Mouse (Mus musculus): ENCODE measurements around the gene Pex10. TPM values are rescaled to one million over a fixed set of nuclear protein-coding genes. Genes with fewer than 3 reads are reported as not detected.

Gene Pex10
- polyA plus RNA-seq, 1 experiment, result 0.97 TPM

- peaks cover 11% of the 10 kb centered on the region for H3K9me3 ChIP-seq (ENCODE audit: control insufficient read depth, low read length)
- no peaks in the 10 kb centered on the region for H3K36me3 ChIP-seq (ENCODE audit: control insufficient read depth)
- H3K4me3 ChIP-seq (replicated peaks), result no peak overlapping the region
- peaks cover 3% of the 10 kb centered on the region; the same call in 1 of the 2 replicates for H3K27me3 ChIP-seq (ENCODE audit: control insufficient read depth)
- no peak for TF ChIP-seq GATA1 (IDR thresholded peaks at IDR 0.05; ENCODE audit: low read length)
- no peak for TF ChIP-seq TAL1 (IDR thresholded peaks at IDR 0.05; ENCODE audit: low read length)
- no peaks in the 10 kb centered on the region for H3K4me1 ChIP-seq (ENCODE audit: control insufficient read depth)
These were observed 42.4 kb upstream of the Pex10 start for GRCm38 (mm10) chr4:155024170-155025010.

- H3K4me1 ChIP-seq (ENCODE audit: control insufficient read depth), result no peaks in the 10 kb centered on the region
- TF ChIP-seq TAL1 (IDR thresholded peaks at IDR 0.05; ENCODE audit: low read length) (no peak), GATA1 (IDR thresholded peaks at IDR 0.05; ENCODE audit: low read length) (no peak)
- H3K9me3 ChIP-seq (ENCODE audit: control insufficient read depth, low read length), result no peaks in the 10 kb centered on the region; the same call in 1 of the 2 replicates
- H3K36me3 ChIP-seq (ENCODE audit: control insufficient read depth), result no peaks in the 10 kb centered on the region
- H3K4me3 ChIP-seq (replicated peaks), result no peak overlapping the region
- H3K27me3 ChIP-seq (ENCODE audit: control insufficient read depth), result peaks cover 20% of the 10 kb centered on the region
These were observed 33.7 kb upstream of the Pex10 start for GRCm38 (mm10) chr4:155033115-155033514.

- no peak for TF ChIP-seq GATA1 (IDR thresholded peaks at IDR 0.05; ENCODE audit: low read length)
- no peak for TF ChIP-seq TAL1 (IDR thresholded peaks at IDR 0.05; ENCODE audit: low read length)
These were observed 32.6 kb upstream of the Pex10 start for GRCm38 (mm10) chr4:155034202-155034601.

GRCm38 (mm10) chr4:155034787-155035186 lies 32.0 kb upstream of the Pex10 start:
- no peak overlapping the region for H3K4me3 ChIP-seq (replicated peaks)
- no peaks in the 10 kb centered on the region for H3K9me3 ChIP-seq (ENCODE audit: control insufficient read depth, low read length)
- peaks cover 21% of the 10 kb centered on the region for H3K27me3 ChIP-seq (ENCODE audit: control insufficient read depth)
- TF ChIP-seq TAL1 (IDR thresholded peaks at IDR 0.05; ENCODE audit: low read length) (no peak), GATA1 (IDR thresholded peaks at IDR 0.05; ENCODE audit: low read length) (no peak)
- H3K36me3 ChIP-seq (ENCODE audit: control insufficient read depth), result no peaks in the 10 kb centered on the region
- H3K4me1 ChIP-seq (ENCODE audit: control insufficient read depth), result no peaks in the 10 kb centered on the region

More at GRCm38 (mm10) chr4:155034202-155034601, 32.6 kb upstream of the Pex10 start:
- no peaks in the 10 kb centered on the region for H3K4me1 ChIP-seq (ENCODE audit: control insufficient read depth)
- H3K9me3 ChIP-seq (ENCODE audit: control insufficient read depth, low read length), result no peaks in the 10 kb centered on the region
- no peak overlapping the region for H3K4me3 ChIP-seq (replicated peaks)
- peaks cover 20% of the 10 kb centered on the region for H3K27me3 ChIP-seq (ENCODE audit: control insufficient read depth)
- H3K36me3 ChIP-seq (ENCODE audit: control insufficient read depth), result no peaks in the 10 kb centered on the region

- H3K36me3 ChIP-seq (ENCODE audit: control insufficient read depth), result no peaks in the 10 kb centered on the region
- no peaks in the 10 kb centered on the region for H3K9me3 ChIP-seq (ENCODE audit: control insufficient read depth, low read length)
- no peak for TF ChIP-seq GATA1 (IDR thresholded peaks at IDR 0.05; ENCODE audit: low read length)
- no peak for TF ChIP-seq TAL1 (IDR thresholded peaks at IDR 0.05; ENCODE audit: low read length)
- H3K27me3 ChIP-seq (ENCODE audit: control insufficient read depth), result peaks cover 43% of the 10 kb centered on the region
- H3K4me3 ChIP-seq (replicated peaks), result no peak overlapping the region
- H3K4me1 ChIP-seq (ENCODE audit: control insufficient read depth), result no peaks in the 10 kb centered on the region
These were observed 26.6 kb upstream of the Pex10 start for GRCm38 (mm10) chr4:155040197-155040596.

GRCm38 (mm10) chr4:155040696-155041095 lies 26.1 kb upstream of the Pex10 start:
- Histone ChIP-seq H3K27me3 (ENCODE audit: control insufficient read depth) (peaks cover 43% of the 10 kb centered on the region), H3K36me3 (ENCODE audit: control insufficient read depth) (no peaks in the 10 kb centered on the region), H3K4me3 (replicated peaks) (no peak overlapping the region), H3K4me1 (ENCODE audit: control insufficient read depth) (no peaks in the 10 kb centered on the region), H3K9me3 (ENCODE audit: control insufficient read depth, low read length) (no peaks in the 10 kb centered on the region)
- no peak for TF ChIP-seq TAL1 (IDR thresholded peaks at IDR 0.05; ENCODE audit: low read length)
- no peak for TF ChIP-seq GATA1 (IDR thresholded peaks at IDR 0.05; ENCODE audit: low read length)

- TF ChIP-seq GATA1 (IDR thresholded peaks at IDR 0.05; ENCODE audit: low read length) (no peak), TAL1 (IDR thresholded peaks at IDR 0.05; ENCODE audit: low read length) (no peak)
- Histone ChIP-seq H3K9me3 (ENCODE audit: control insufficient read depth, low read length) (no peaks in the 10 kb centered on the region), H3K36me3 (ENCODE audit: control insufficient read depth) (no peaks in the 10 kb centered on the region), H3K4me3 (replicated peaks) (no peak overlapping the region), H3K4me1 (ENCODE audit: control insufficient read depth) (no peaks in the 10 kb centered on the region), H3K27me3 (ENCODE audit: control insufficient read depth) (peaks cover 43% of the 10 kb centered on the region)
These were observed 24.1 kb upstream of the Pex10 start for GRCm38 (mm10) chr4:155042606-155043288.

- H3K4me1 ChIP-seq (ENCODE audit: control insufficient read depth), result no peaks in the 10 kb centered on the region
- no peaks in the 10 kb centered on the region for H3K36me3 ChIP-seq (ENCODE audit: control insufficient read depth)
- TF ChIP-seq TAL1 (IDR thresholded peaks at IDR 0.05; ENCODE audit: low read length), result no peak
- no peak for TF ChIP-seq GATA1 (IDR thresholded peaks at IDR 0.05; ENCODE audit: low read length)
- no peaks in the 10 kb centered on the region for H3K9me3 ChIP-seq (ENCODE audit: control insufficient read depth, low read length)
- H3K4me3 ChIP-seq (replicated peaks), result no peak overlapping the region
- peaks cover 43% of the 10 kb centered on the region for H3K27me3 ChIP-seq (ENCODE audit: control insufficient read depth)
These were observed 23.6 kb upstream of the Pex10 start for GRCm38 (mm10) chr4:155043289-155043625.

GRCm38 (mm10) chr4:155046636-155047035 lies 20.2 kb upstream of the Pex10 start:
- Histone ChIP-seq H3K36me3 (ENCODE audit: control insufficient read depth) (no peaks in the 10 kb centered on the region), H3K9me3 (ENCODE audit: control insufficient read depth, low read length) (no peaks in the 10 kb centered on the region), H3K27me3 (ENCODE audit: control insufficient read depth) (peaks cover 32% of the 10 kb centered on the region), H3K4me3 (replicated peaks) (no peak overlapping the region), H3K4me1 (ENCODE audit: control insufficient read depth) (no peaks in the 10 kb centered on the region)
- TF ChIP-seq GATA1 (IDR thresholded peaks at IDR 0.05; ENCODE audit: low read length), result no peak
- TF ChIP-seq TAL1 (IDR thresholded peaks at IDR 0.05; ENCODE audit: low read length), result no peak

All from erythroblast, embryonic 14.5 days (primary cell).